Mouse (Mus musculus) myocyte (in vitro differentiated cells): ENCODE data around the gene Arx.

Source experiments
- MYOD1 ChIP-seq, 3 experiments: IDR thresholded peaks; one replicate each; pipeline ENCODE4 v1.6.1; 2011; ENCODE audit warnings: control low read depth in 2 of 3, low read depth in 2 of 3, mild to moderate bottlenecking in 2 of 3, moderate library complexity in 1 of 3; ENCODE audit not compliant: insufficient read length in 2 of 3, control insufficient read depth in 1 of 3
- POLR2A ChIP-seq: IDR thresholded peaks from one replicate; pipeline ENCODE4 v1.6.1; 2011; ENCODE audit warnings: low read depth, mild to moderate bottlenecking, control low read depth, moderate library complexity; ENCODE audit not compliant: insufficient read length
- POLR2AphosphoS2 ChIP-seq: IDR thresholded peaks from one replicate; pipeline ENCODE4 v1.6.1; 2011; ENCODE audit warnings: low read depth, control low read depth; ENCODE audit not compliant: insufficient read length
- TCF12 ChIP-seq: IDR thresholded peaks from one replicate; pipeline ENCODE4 v1.6.1; 2011; ENCODE audit warnings: mild to moderate bottlenecking, control low read depth; ENCODE audit not compliant: poor library complexity, insufficient read depth, severe bottlenecking
- TCF3 ChIP-seq: IDR thresholded peaks from one replicate; pipeline ENCODE4 v1.6.1; 2011; ENCODE audit warnings: low read depth, control low read depth; ENCODE audit not compliant: insufficient read length
- USF1 ChIP-seq: IDR thresholded peaks from one replicate; pipeline ENCODE4 v1.6.1; 2011; ENCODE audit warnings: low read depth, mild to moderate bottlenecking, control low read depth, moderate library complexity

GRCm38 (mm10) chrX:93317577-93317976 lies 31.3 kb downstream of the Arx start:
- TF ChIP-seq TCF12, result no peak
- TF ChIP-seq POLR2AphosphoS2, result no peak
- no peak for TF ChIP-seq POLR2A
- no peak for TF ChIP-seq MYOD1 (IDR thresholded peaks at IDR 0.05; ENCODE audit: control insufficient read depth in 1 of 3, insufficient read length in 2 of 3, low read depth in 2 of 3)
- no peak for TF ChIP-seq USF1
- no peak for TF ChIP-seq TCF3
